Mouse (Mus musculus) spleen, postnatal 36 days (tissue): Measurements from ENCODE around the gene Snrnp70.
"Not testable (repeated sequence)": the region's sequence is repeated elsewhere in the genome, so short reads cannot be mapped to it uniquely, and the experiment has no call there.

Experiments used
- DNase-seq, 2 experiments: peaks; one replicate each; pipeline ENCODE4 v3.0.0; 2022; ENCODE audit warnings: low spot score in 2 of 2, mixed read lengths in 1 of 2

Snrnp70 gene

GRCm38 (mm10) chr7:45368178-45368577 is 27.4 kb downstream of the Snrnp70 start:
- no peak for DNase-seq

- peak; percentile 94 to 95 for DNase-seq
Observed at GRCm38 (mm10) chr7:45367020-45367880, 28.3 kb downstream of the Snrnp70 start.

- no peak for DNase-seq
Observed at GRCm38 (mm10) chr7:45366652-45367019, 28.9 kb downstream of the Snrnp70 start, which contains the start of gene Ppfia3. Ppfia3 (minus strand) TSS chr7:45367019.

GRCm38 (mm10) chr7:45365742-45366651 is 29.5 kb downstream of the Snrnp70 start:
- DNase-seq = no peak

- DNase-seq = no peak
Observed at GRCm38 (mm10) chr7:45363983-45364382, 31.6 kb downstream of the Snrnp70 start.

- peak; percentile 53 to 64 for DNase-seq
Observed at GRCm38 (mm10) chr7:45362801-45363200, 32.7 kb downstream of the Snrnp70 start.

- DNase-seq = peak; percentile 86
Observed at GRCm38 (mm10) chr7:45361243-45361804, 34.2 kb downstream of the Snrnp70 start.

GRCm38 (mm10) chr7:45360404-45361125 is 35.0 kb downstream of the Snrnp70 start:
- DNase-seq = no peak

GRCm38 (mm10) chr7:45359081-45359480 is 36.5 kb downstream of the Snrnp70 start:
- not testable (repeated sequence) for DNase-seq

GRCm38 (mm10) chr7:45356087-45356486 is 39.5 kb downstream of the Snrnp70 start:
- no peak for DNase-seq

GRCm38 (mm10) chr7:45355318-45356020 is 40.1 kb downstream of the Snrnp70 start:
- no peak for DNase-seq

- DNase-seq = no peak
Observed at GRCm38 (mm10) chr7:45353041-45353440, 42.5 kb downstream of the Snrnp70 start.

- DNase-seq = no peak
Observed at GRCm38 (mm10) chr7:45346905-45347304, 48.6 kb downstream of the Snrnp70 start.

- DNase-seq = no peak
Observed at GRCm38 (mm10) chr7:45343543-45343942, 52.0 kb downstream of the Snrnp70 start.

GRCm38 (mm10) chr7:45342081-45342480 is 53.5 kb downstream of the Snrnp70 start:
- no peak for DNase-seq

- peak; percentile 56 to 72 for DNase-seq
Observed at GRCm38 (mm10) chr7:45341303-45341702, 54.2 kb downstream of the Snrnp70 start.

GRCm38 (mm10) chr7:45340669-45341068 is 54.9 kb downstream of the Snrnp70 start:
- DNase-seq = peak in 1 of 2 experiments; percentile 28

- DNase-seq = no peak
Observed at GRCm38 (mm10) chr7:45340066-45340442, 55.5 kb downstream of the Snrnp70 start.

- DNase-seq = peak; percentile 39 to 41
Observed at GRCm38 (mm10) chr7:45339410-45340065, 56.0 kb downstream of the Snrnp70 start.
